Mouse (Mus musculus) E14TG2a.4 (cell line): ENCODE measurements at regions not wholly inside any gene's neighbourhood (a gene's known extent, or its start where the extent isn't known, plus 50 kb on each side); places are given as distances from the start of the nearest gene placed in this dataset.

Source experiments
- CTCF ChIP-seq: conservative IDR thresholded peaks from 2 replicates; pipeline ENCODE4 v1.5.1; 2014; ENCODE audit warnings: low read length
- NANOG ChIP-seq: IDR thresholded peaks from 2 replicates; pipeline ENCODE4 v1.6.1; 2014; ENCODE audit warnings: borderline replicate concordance, low read length, mixed read lengths
- POU5F1 ChIP-seq: IDR thresholded peaks from 2 replicates; pipeline ENCODE4 v1.6.1; 2014; ENCODE audit warnings: low read length, borderline replicate concordance

GRCm38 (mm10) chr8:4413764-4414163 is 79.1 kb upstream of the Cers4 start:
- TF ChIP-seq CTCF (no peak), POU5F1 (no peak), NANOG (no peak)
